ENCODE assay signal across 11 mouse cellular contexts in genomic region chr1:135708369-135708768, GRCm38 (mm10). TPM values are rescaled to one million over a fixed set of nuclear protein-coding genes. Genes with fewer than 3 reads are reported as not detected.
A peak's percentile ranks its signal among the peaks of the same experiment; 100 is the strongest.
DNase-seq lines count a peak whose midpoint lies in the region; ATAC-seq lines count a peak whose summit lies in the region.
"Had no signal": no experiment of that assay in that cellular context is flagged by ENCODE, and none has a peak within 500 bp of the region (broad histone marks: within the 10 kb centered on the region; RNA-seq: fewer than 3 reads in every experiment).

No protein-coding gene starts in this region.

- H3K27me3 ChIP-seq in erythroblast, embryonic 14.5 days (ENCODE audit: control insufficient read depth) = no peaks in the 10 kb centered on the region
- no peaks in the 10 kb centered on the region for H3K27me3 ChIP-seq in liver, embryonic 11.5 days (replicated peaks; ENCODE audit: control insufficient read depth, insufficient read depth, low read length)
- H3K27me3 ChIP-seq in midbrain, embryonic 14.5 days (ENCODE audit: control insufficient read depth, insufficient read depth, low read length) = no peaks in the 10 kb centered on the region

- no peaks in the 10 kb centered on the region for H3K4me1 ChIP-seq in erythroblast, embryonic 14.5 days (ENCODE audit: control insufficient read depth)
- peaks cover 4% of the 10 kb centered on the region; the same call in 1 of the 2 replicates for H3K4me1 ChIP-seq in liver, embryonic 11.5 days (replicated peaks; ENCODE audit: control insufficient read depth, insufficient read depth, low read length)
- no peaks in the 10 kb centered on the region for H3K4me1 ChIP-seq in midbrain, embryonic 14.5 days (ENCODE audit: control insufficient read depth, insufficient read depth, low read length)

- ATAC-seq in erythroblast, adult 5-6 weeks (replicated peaks; ENCODE audit: low FRiP score, poor library complexity, severe bottlenecking) = no peak
- ATAC-seq in liver, embryonic 11.5 days (replicated peaks; ENCODE audit: low FRiP score) = peak; percentile 68
- no peak for ATAC-seq in midbrain, embryonic 14.5 days (ENCODE audit: low FRiP score, low TSS enrichment)

- 50% methylated on average over 4 of the region's 4 CpGs for WGBS in liver, embryonic 11.5 days
- WGBS in midbrain, embryonic 14.5 days = 52% methylated on average over 4 of the region's 4 CpGs

- no peaks in the 10 kb centered on the region for H3K9me3 ChIP-seq in erythroblast, embryonic 14.5 days (ENCODE audit: control insufficient read depth, low read length)
- no peaks in the 10 kb centered on the region for H3K9me3 ChIP-seq in liver, embryonic 11.5 days (ENCODE audit: control insufficient read depth, low read length)
- H3K9me3 ChIP-seq in midbrain, embryonic 14.5 days (ENCODE audit: control insufficient read depth, low read length) = no peaks in the 10 kb centered on the region

- peak overlapping the region; percentile 16 for H3K4me3 ChIP-seq in erythroblast, embryonic 14.5 days (replicated peaks)
- no peak overlapping the region for H3K4me3 ChIP-seq in liver, embryonic 11.5 days (ENCODE audit: low read depth, low read length)
- no peak overlapping the region for H3K4me3 ChIP-seq in midbrain, embryonic 14.5 days (replicated peaks; ENCODE audit: low read depth, low read length)

- no peaks in the 10 kb centered on the region for H3K36me3 ChIP-seq in erythroblast, embryonic 14.5 days (ENCODE audit: control insufficient read depth)
- no peaks in the 10 kb centered on the region for H3K36me3 ChIP-seq in liver, embryonic 11.5 days (ENCODE audit: control insufficient read depth, insufficient read depth, low read length)
- H3K36me3 ChIP-seq in midbrain, embryonic 14.5 days (ENCODE audit: control insufficient read depth, insufficient read depth, low read length) = no peaks in the 10 kb centered on the region

- H3K9ac ChIP-seq in liver, embryonic 11.5 days (ENCODE audit: low read depth, low read length) = no peak overlapping the region
- H3K9ac ChIP-seq in midbrain, embryonic 14.5 days (replicated peaks; ENCODE audit: low read length) = no peak overlapping the region

- H3K4me2 ChIP-seq in liver, embryonic 11.5 days = peak overlapping the region; percentile 18; the same call in 1 of the 2 replicates
- H3K4me2 ChIP-seq in midbrain, embryonic 14.5 days (ENCODE audit: low read length) = no peak overlapping the region

- no peak overlapping the region for H3K27ac ChIP-seq in liver, embryonic 11.5 days (ENCODE audit: low read depth, low read length)
- no peak overlapping the region for H3K27ac ChIP-seq in midbrain, embryonic 14.5 days (replicated peaks; ENCODE audit: low read depth, low read length)

- DNase-seq in liver, embryonic 11.5 days (ENCODE audit: low spot score) = no peak
- DNase-seq in liver = no peak
- DNase-seq in ZHBTc4 (ENCODE audit: low read depth, low spot score) = peak; percentile 92
- peak; percentile 49 for DNase-seq in midbrain, embryonic 14.5 days
- DNase-seq in left cerebral cortex, adult 18-20 months (ENCODE audit: low spot score in 2 of 2) = no peak
- DNase-seq in kidney, postnatal 10 days = no peak
- DNase-seq: cerebellum, postnatal 25 days; gastrocnemius, postnatal 10 days; spleen, adult 18-20 months had no signal

RNA-seq across cellular contexts. Expression of gene Csrp1, which starts 11.5 kb away (rescaled TPM):
- polyA plus RNA-seq in erythroblast, embryonic 14.5 days (2012) = 3.8 and 4.0 TPM in 2 replicates
- total RNA-seq in erythroblast, adult 5-6 weeks (2015; ENCODE audit: low replicate concordance) = 23.4 and 27.6 TPM in 2 replicates
- 21.5 and 23.1 TPM in 2 replicates for total RNA-seq in erythroblast, adult 5-6 weeks (2017; ENCODE audit: low replicate concordance)
- polyA plus RNA-seq in liver, embryonic 11.5 days (2014; fragmentation: Nextera tagmentation; extraction: Ambion mirVana) = 65.6 and 71.8 TPM in 2 replicates
- polyA plus RNA-seq in midbrain, embryonic 14.5 days (2014; fragmentation: Nextera tagmentation; extraction: Ambion mirVana) = 13.2 and 16.1 TPM in 2 replicates
- total RNA-seq in left cerebral cortex, adult 18-20 months (2021) = 100 to 1,000 TPM; 219 to 238 TPM

RNA-seq across cellular contexts. Expression of gene Phlda3, which starts 57.5 kb away (rescaled TPM):
- polyA plus RNA-seq in erythroblast, embryonic 14.5 days (2012) = 11.2 and 11.3 TPM in 2 replicates
- not detected in 2 replicates for total RNA-seq in erythroblast, adult 5-6 weeks (2015; ENCODE audit: low replicate concordance)
- total RNA-seq in erythroblast, adult 5-6 weeks (2017; ENCODE audit: low replicate concordance) = not detected in 2 replicates
- 22.5 and 22.8 TPM in 2 replicates for polyA plus RNA-seq in liver, embryonic 11.5 days (2014; fragmentation: Nextera tagmentation; extraction: Ambion mirVana)
- polyA plus RNA-seq in midbrain, embryonic 14.5 days (2014; fragmentation: Nextera tagmentation; extraction: Ambion mirVana) = 20.7 and 25.1 TPM in 2 replicates
- 10 to 100 TPM; 19.7 to 21.4 TPM for total RNA-seq in left cerebral cortex, adult 18-20 months (2021)

Comparison
In these comparisons a context has a peak if more than half of its experiments do, and no peak if none do; other contexts are left out.
1. DNase-seq: peak in ZHBTc4 (single experiment) and midbrain, embryonic 14.5 days (single experiment); none in liver, embryonic 11.5 days (single experiment), liver (single experiment), left cerebral cortex, adult 18-20 months (0 of 2) and kidney, postnatal 10 days (single experiment).